Mouse (Mus musculus) lung, adult 2 months (tissue): ENCODE data around the gene Kdm1b. TPM values are rescaled to one million over a fixed set of nuclear protein-coding genes. Genes with fewer than 3 reads are reported as not detected.

Experiments used
- DNase-seq: peaks from one replicate; pipeline ENCODE4 v3.0.0; 2022
- H3K4me1 ChIP-seq: fragments of 200-500 bp; 2 replicates; pipeline ENCODE4 v1.6.1; 2011; ENCODE audit warnings: low read length; ENCODE audit not compliant: control insufficient read depth, insufficient read depth
- H3K4me3 ChIP-seq: fragments of 200-500 bp; replicated peaks from 2 replicates; pipeline ENCODE3; 2011; ENCODE audit warnings: low read depth, mild to moderate bottlenecking, control low read depth, low read length; ENCODE audit errors: extremely low read depth
- CTCF ChIP-seq: fragments of 200-500 bp; IDR thresholded peaks from 2 replicates; pipeline ENCODE4 v1.5.1; 2011; ENCODE audit warnings: mild to moderate bottlenecking, low read length, control low read depth; ENCODE audit not compliant: insufficient read depth
- POLR2A ChIP-seq: fragments of 200-500 bp; IDR thresholded peaks from 2 replicates; pipeline ENCODE4 v1.6.1; 2011; ENCODE audit warnings: low read depth, mild to moderate bottlenecking, control low read depth, low read length, borderline replicate concordance; ENCODE audit errors: extremely low read depth
- WGBS: fragments of 180-500 bp; shearing (Covaris S2); methylation state at CpG from one replicate; pipeline ENCODE4 v1.1.7; 2018; 5-methylcytosine and 5-hydroxymethylcytosine counted together
- polyA plus RNA-seq: library from polyadenylated mRNA; depleted of rRNA; stranded (reverse); fragments of >200 nt; gene quantifications from 2 replicates; pipeline ENCODE4 v1.2.3, GENCODE M21; 2012; rRNA removed

Kdm1b gene
- 7.7 and 9.7 TPM in 2 replicates for polyA plus RNA-seq

DNA sequence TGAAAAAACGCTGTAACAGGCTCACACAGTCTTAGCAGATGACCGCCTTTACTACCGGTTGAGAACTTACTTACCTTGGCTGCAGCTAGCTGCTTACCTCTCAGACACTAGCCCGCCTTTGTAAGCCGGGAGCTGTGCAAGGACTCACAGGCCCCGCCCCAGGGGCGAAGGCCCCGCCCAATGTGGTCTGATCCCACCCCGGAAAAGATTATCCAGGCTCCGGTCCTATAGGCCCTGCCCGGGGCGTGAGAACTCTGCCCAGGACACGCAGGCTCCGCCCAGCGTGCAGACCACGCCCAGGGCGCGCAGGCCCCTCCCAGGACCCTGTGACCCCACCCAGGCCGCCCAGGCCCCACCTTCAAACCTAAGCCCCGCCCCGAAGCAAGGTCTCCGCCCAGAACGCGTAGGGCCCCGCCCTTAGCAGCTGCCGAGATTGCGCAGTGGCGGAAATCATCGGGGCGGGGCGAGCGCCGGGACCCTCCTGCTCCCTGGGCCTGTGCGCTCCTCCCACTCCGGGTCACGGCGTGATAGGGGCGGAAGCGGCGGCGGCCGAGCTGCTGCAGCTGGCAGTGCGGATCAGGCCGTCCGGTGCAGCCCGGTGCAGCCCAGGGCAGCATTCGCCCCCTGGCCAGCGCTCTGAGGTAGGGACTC is at the start of gene Kdm1b:
Gene Kdm1b (plus strand): TSS at position 470 of the 651 bp plus-strand sequence.
- WGBS = under 1% methylated on average over 48 of the region's 48 CpGs
- peaks cover 7% of the 10 kb centered on the region for H3K4me1 ChIP-seq
- TF ChIP-seq POLR2A (peak; percentile 81), CTCF (no peak)
- H3K4me3 ChIP-seq = peak within 1 kb of the TSS; percentile 97
- DNase-seq = peak; percentile 98

DNA sequence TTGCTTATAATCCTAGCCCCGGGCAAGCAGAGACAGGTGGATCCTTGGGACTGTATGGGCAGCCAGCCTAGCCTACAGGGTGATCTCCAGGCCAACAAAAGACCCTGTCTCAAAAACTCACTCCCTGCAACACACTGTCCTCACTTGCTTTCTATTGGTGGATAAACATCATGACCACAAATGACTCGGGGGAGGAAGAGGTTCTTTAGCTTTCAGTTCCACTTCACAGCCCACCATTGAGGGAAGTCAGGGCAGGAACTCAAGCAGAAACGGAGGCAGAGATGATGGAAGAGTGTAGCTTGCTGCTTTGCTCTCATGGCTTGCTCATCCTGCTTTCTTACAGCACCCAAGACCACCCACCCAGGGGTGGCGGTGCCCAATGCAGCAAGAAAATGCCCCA is 45.9 kb upstream of the Kdm1b start:
- 76% methylated on average over 4 of the region's 4 CpGs for WGBS
- TF ChIP-seq POLR2A (no peak), CTCF (no peak)

DNA sequence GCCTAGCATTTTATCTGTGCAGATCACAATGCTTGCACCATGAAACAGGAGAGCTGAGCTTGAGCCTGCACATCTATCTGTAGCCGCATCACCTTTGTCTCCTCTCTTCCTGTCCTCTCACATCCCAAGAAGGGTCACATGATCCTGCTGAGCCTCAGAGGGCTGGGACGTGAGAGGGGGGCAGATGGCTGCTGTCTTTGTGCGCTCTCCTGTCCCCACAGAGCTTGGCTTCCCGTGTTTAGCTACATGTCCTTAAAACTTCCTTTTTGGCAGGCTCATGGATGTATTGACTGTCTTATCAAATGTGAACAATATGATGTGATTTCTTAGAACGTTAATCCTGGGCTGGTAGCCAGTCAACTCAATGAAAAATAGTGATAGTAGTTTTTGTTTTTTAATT is 43.8 kb upstream of the Kdm1b start:
- Histone ChIP-seq H3K4me1 (0 out of 2 replicates have a peak, but pooled peaks cover 3% of the 10 kb centered on the region), H3K4me3 (no peak overlapping the region)
- 24% methylated on average over 5 of the region's 5 CpGs for WGBS
- TF ChIP-seq CTCF (no peak), POLR2A (no peak)
- DNase-seq = no peak

More for the DNA sequence above, 45.9 kb upstream of the Kdm1b start:
- 0 out of 2 replicates have a peak, but pooled peaks cover 3% of the 10 kb centered on the region for H3K4me1 ChIP-seq
- DNase-seq = no peak
- no peak overlapping the region for H3K4me3 ChIP-seq

- TF ChIP-seq POLR2A (no peak), CTCF (no peak)
- no peak for DNase-seq
- Histone ChIP-seq H3K4me3 (no peak overlapping the region), H3K4me1 (0 out of 2 replicates have a peak, but pooled peaks cover 5% of the 10 kb centered on the region)
- WGBS = 89% methylated on average over 4 of the region's 4 CpGs
Measured at GRCm38 (mm10) chr13:47001590-47001989, 41.7 kb upstream of the Kdm1b start.

DNA sequence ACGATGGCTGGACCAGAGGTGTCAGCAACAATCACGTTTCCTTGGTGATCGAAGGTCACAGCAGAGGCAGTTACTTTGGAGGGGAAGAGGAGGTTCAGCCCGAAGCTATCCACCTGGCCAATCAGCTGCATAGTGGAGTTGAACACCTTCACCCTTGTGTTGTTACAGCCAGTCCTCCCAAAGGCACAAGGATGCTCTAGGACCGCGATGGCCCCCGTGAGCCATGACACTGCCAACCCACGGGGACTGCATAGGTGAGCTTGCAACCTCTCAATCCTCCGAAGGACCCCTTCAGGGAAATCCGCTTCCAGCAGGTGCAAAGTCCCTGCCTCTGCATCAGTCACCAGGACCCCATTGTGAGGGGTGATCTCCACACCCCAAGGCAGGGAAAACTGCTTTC is 29.6 kb upstream of the Kdm1b start:
- TF ChIP-seq CTCF (no peak), POLR2A (no peak)
- peak overlapping the region; percentile 66 for H3K4me3 ChIP-seq
- 79% methylated on average over 10 of the region's 10 CpGs for WGBS
- DNase-seq = no peak
- peaks cover 10% of the 10 kb centered on the region for H3K4me1 ChIP-seq

- TF ChIP-seq CTCF (peak; percentile 83), POLR2A (peak; percentile 65; the same call in 1 of the 2 replicates)
- peak; percentile 85 for DNase-seq
- Histone ChIP-seq H3K4me1 (peaks cover 10% of the 10 kb centered on the region), H3K4me3 (peak within 1 kb of the TSS; percentile 66)
- WGBS = 6% methylated on average over 73 of the region's 73 CpGs
Measured at GRCm38 (mm10) chr13:47014334-47015194, 28.7 kb upstream of the Kdm1b start, which contains the start of gene Nhlrc1. Gene Nhlrc1 (minus strand): TSS chr13:47014850.

- H3K4me3 ChIP-seq = no peak overlapping the region
- WGBS = 60% methylated on average over 5 of the region's 5 CpGs
- H3K4me1 ChIP-seq = peaks cover 10% of the 10 kb centered on the region
- no peak for DNase-seq
- TF ChIP-seq POLR2A (no peak), CTCF (no peak)
Measured at GRCm38 (mm10) chr13:47015195-47015501, 28.2 kb upstream of the Kdm1b start.

GRCm38 (mm10) chr13:47017259-47017658 is 26.0 kb upstream of the Kdm1b start:
- peak; percentile 54 for DNase-seq
- no peak overlapping the region for H3K4me3 ChIP-seq
- peaks cover 10% of the 10 kb centered on the region for H3K4me1 ChIP-seq
- TF ChIP-seq POLR2A (no peak), CTCF (peak; percentile 98)
- 33% methylated on average over 5 of the region's 5 CpGs for WGBS

- no peak overlapping the region for H3K4me3 ChIP-seq
- 83% methylated on average over 7 of the region's 7 CpGs for WGBS
- DNase-seq = no peak
- TF ChIP-seq POLR2A (no peak), CTCF (no peak)
- peaks cover 2% of the 10 kb centered on the region; the same call in 1 of the 2 replicates for H3K4me1 ChIP-seq
Measured at GRCm38 (mm10) chr13:47019774-47020173, 23.5 kb upstream of the Kdm1b start.
